Mouse (Mus musculus): ENCODE measurements around the gene Olfr1251.

GRCm38 (mm10) chr2:89671836-89672235 lies at the start of gene Olfr1251:
- TF ChIP-seq CTCF (IDR thresholded peaks at IDR 0.05; ENCODE audit: control insufficient read depth, insufficient read depth, insufficient read length) (no peak), CEBPB (IDR thresholded peaks at IDR 0.05; ENCODE audit: low read depth) (no peak), USF1 (IDR thresholded peaks at IDR 0.05; ENCODE audit: low read depth) (no peak), MYOG (IDR thresholded peaks at IDR 0.05; ENCODE audit: control insufficient read depth, extremely low read depth, insufficient read length) (no peak), MYOD1 (IDR thresholded peaks at IDR 0.05; ENCODE audit: control insufficient read depth, insufficient read length, low read depth) (no peak), MAX (IDR thresholded peaks at IDR 0.05) (no peak)

All from C2C12 (cell line).